Mouse (Mus musculus) cortical plate, adult 2 months (tissue): Measurements from ENCODE around the gene Zranb1.

Experiments used
- CTCF ChIP-seq: fragments of 200-500 bp; IDR thresholded peaks from 2 replicates; pipeline ENCODE4 v1.5.1; 2011; ENCODE audit warnings: mild to moderate bottlenecking, control low read depth, low read length; ENCODE audit not compliant: insufficient read depth; ENCODE audit errors: extremely low read depth
- POLR2A ChIP-seq: fragments of 200-500 bp; IDR thresholded peaks from 2 replicates; pipeline ENCODE4 v1.6.1; 2011; ENCODE audit warnings: mild to moderate bottlenecking, low read length, control low read depth; ENCODE audit not compliant: insufficient read depth; ENCODE audit errors: extremely low read depth

GRCm38 (mm10) chr7:132890201-132890600, 40.7 kb upstream of the Zranb1 start:
- TF ChIP-seq CTCF (no peak), POLR2A (no peak)
